Mouse (Mus musculus) monocyte, adult 5-6 weeks (primary cell): ENCODE measurements around the gene Unc13b. TPM values are rescaled to one million over a fixed set of nuclear protein-coding genes. Genes with fewer than 3 reads are reported as not detected.

Experiments used
- ATAC-seq: fragments of 153-309, 156-312 bp; replicated peaks from 2 replicates; pipeline ENCODE4 v1.8.0; 2017; ENCODE audit warnings: mild to moderate bottlenecking; ENCODE audit not compliant: low TSS enrichment, insufficient number of reproducible peaks, severe bottlenecking, poor library complexity, low FRiP score
- total RNA-seq: library from RNA; stranded (forward); fragments of 200-1000, 200-491, 200-594 nt; gene quantifications from 3 replicates; pipeline ENCODE4 v1.2.3, GENCODE M21; 2017

The Unc13b gene
- total RNA-seq, 1 experiment from 2014 or later: 1.7 TPM

GRCm38 (mm10) chr4:43035851-43036250 lies 22.9 kb upstream of the Unc13b start:
- no peak for ATAC-seq

GRCm38 (mm10) chr4:43036356-43036755 lies 22.4 kb upstream of the Unc13b start:
- no peak for ATAC-seq

- no peak for ATAC-seq
Measured at GRCm38 (mm10) chr4:43037860-43038566, 20.7 kb upstream of the Unc13b start.

GRCm38 (mm10) chr4:43038567-43039495 lies 19.9 kb upstream of the Unc13b start:
- ATAC-seq: no peak

GRCm38 (mm10) chr4:43039609-43040008 lies 19.1 kb upstream of the Unc13b start:
- no peak for ATAC-seq

- peak; percentile 86 for ATAC-seq
Measured at GRCm38 (mm10) chr4:43040114-43040572, 18.6 kb upstream of the Unc13b start.

GRCm38 (mm10) chr4:43040881-43041547 lies 17.7 kb upstream of the Unc13b start:
- ATAC-seq: no peak

GRCm38 (mm10) chr4:43043644-43044357 lies 15.0 kb upstream of the Unc13b start:
- peak; percentile 34 for ATAC-seq

- ATAC-seq: peak; percentile 44
Measured at GRCm38 (mm10) chr4:43044673-43045072, 14.1 kb upstream of the Unc13b start.

GRCm38 (mm10) chr4:43045285-43045658 lies 13.5 kb upstream of the Unc13b start:
- ATAC-seq: no peak; the same call in 1 of the 2 replicates

GRCm38 (mm10) chr4:43045659-43046302 lies 13.0 kb upstream of the Unc13b start, which contains the start of gene Fam214b:
Fam214b (minus strand) TSS chr4:43046220.
- ATAC-seq: peak; percentile 75

- no peak for ATAC-seq
Measured at GRCm38 (mm10) chr4:43046607-43047006, 12.1 kb upstream of the Unc13b start.

- 0 out of 2 replicates have a peak, but pooled peaks have one; percentile 19 for ATAC-seq
Measured at GRCm38 (mm10) chr4:43047231-43047630, 11.5 kb upstream of the Unc13b start.

GRCm38 (mm10) chr4:43052627-43053026 lies 6.1 kb upstream of the Unc13b start:
- peak; percentile 71; the same call in 1 of the 2 replicates for ATAC-seq

GRCm38 (mm10) chr4:43057654-43058053 lies 1.1 kb upstream of the Unc13b start:
- no peak for ATAC-seq

GRCm38 (mm10) chr4:43058392-43058752 lies 381 bp upstream of the Unc13b start:
- no peak for ATAC-seq

- ATAC-seq: no peak
Measured at GRCm38 (mm10) chr4:43059697-43060096, 944 bp downstream of the Unc13b start.

GRCm38 (mm10) chr4:43060286-43060685 lies 1.5 kb downstream of the Unc13b start:
- ATAC-seq: no peak
